Mouse (Mus musculus) kidney, embryonic 14.5 days (tissue): ENCODE measurements around the gene Dis3l2. TPM values are rescaled to one million over a fixed set of nuclear protein-coding genes. Genes with fewer than 3 reads are reported as not detected.

Experiments
- ATAC-seq: fragments of 200-750 bp; cut with Nextera tagmentation; 2 replicates; pipeline ENCODE4 v1.8.0; 2017; ENCODE audit warnings: moderate number of reproducible peaks, mild to moderate bottlenecking, moderate TSS enrichment, moderate library complexity; ENCODE audit not compliant: low FRiP score, low TSS enrichment
- H3K27ac ChIP-seq: fragments of 300-500 bp; sonication (generic); 2 replicates; pipeline ENCODE4 v1.5.1; 2014; ENCODE audit warnings: low read depth, mild to moderate bottlenecking, low read length, moderate library complexity, mixed read lengths
- H3K27me3 ChIP-seq: fragments of 300-500 bp; sonication (generic); 2 replicates; pipeline ENCODE4 v1.6.1; 2014; ENCODE audit warnings: mild to moderate bottlenecking, low read length; ENCODE audit not compliant: control insufficient read depth, insufficient read depth
- H3K36me3 ChIP-seq: fragments of 300-500 bp; sonication (generic); 2 replicates; pipeline ENCODE4 v1.6.1; 2014; ENCODE audit warnings: low read length, mixed read lengths; ENCODE audit not compliant: control insufficient read depth, insufficient read depth
- H3K4me1 ChIP-seq: fragments of 300-500 bp; sonication (generic); 2 replicates; pipeline ENCODE4 v1.6.1; 2014; ENCODE audit warnings: low read length, mixed read lengths; ENCODE audit not compliant: control insufficient read depth, insufficient read depth
- H3K4me2 ChIP-seq: fragments of 300-500 bp; sonication (generic); replicated peaks from 2 replicates; pipeline ENCODE4 v1.6.1; 2014; ENCODE audit warnings: low read depth, mild to moderate bottlenecking, low read length
- H3K4me3 ChIP-seq: fragments of 300-500 bp; sonication (generic); 2 replicates; pipeline ENCODE4 v1.5.1; 2014; ENCODE audit warnings: mild to moderate bottlenecking, low read length
- H3K9ac ChIP-seq: fragments of 300-500 bp; sonication (generic); 2 replicates; pipeline ENCODE4 v1.6.1; 2014; ENCODE audit warnings: low read depth, mild to moderate bottlenecking, low read length, moderate library complexity
- H3K9me3 ChIP-seq: fragments of 300-500 bp; sonication (generic); 2 replicates; pipeline ENCODE4 v1.6.1; 2016; ENCODE audit warnings: low read length; ENCODE audit not compliant: control insufficient read depth
- WGBS: fragments of 180-500 bp; shearing (Covaris S2); extraction: QIAGEN DNeasy Blood & Tissue Kit; methylation state at CpG from one replicate; pipeline ENCODE4 v1.1.7; 2014; 5-methylcytosine and 5-hydroxymethylcytosine counted together
- polyA plus RNA-seq: library from polyadenylated mRNA; unstranded; fragments of >200 nt; fragmentation: Nextera tagmentation; extraction: Ambion mirVana; gene quantifications from 2 replicates; pipeline ENCODE4 v1.2.1, GENCODE M21; 2014

Gene Dis3l2
- polyA plus RNA-seq, 1 experiment from 2014 or later, result 32.1 TPM

GRCm38 (mm10) chr1:86968261-86968964 is 264.8 kb downstream of the Dis3l2 start:
- Histone ChIP-seq H3K4me1 (peaks cover 7% of the 10 kb centered on the region), H3K27me3 (no peaks in the 10 kb centered on the region), H3K4me3 (no peak overlapping the region), H3K4me2 (no peak overlapping the region), H3K27ac (no peak overlapping the region), H3K36me3 (no peaks in the 10 kb centered on the region), H3K9ac (no peak overlapping the region), H3K9me3 (no peaks in the 10 kb centered on the region)
- WGBS, result 44% methylated on average over 6 of the region's 6 CpGs
- ATAC-seq, result no peak

GRCm38 (mm10) chr1:86969173-86969725 is 265.6 kb downstream of the Dis3l2 start:
- 84% methylated on average over 11 of the region's 11 CpGs for WGBS
- Histone ChIP-seq H3K36me3 (no peaks in the 10 kb centered on the region), H3K4me3 (no peak overlapping the region), H3K27ac (no peak overlapping the region), H3K4me1 (peaks cover 3% of the 10 kb centered on the region; the same call in 1 of the 2 replicates), H3K9ac (no peak overlapping the region), H3K4me2 (no peak overlapping the region), H3K27me3 (no peaks in the 10 kb centered on the region), H3K9me3 (no peaks in the 10 kb centered on the region)
- no peak for ATAC-seq

GRCm38 (mm10) chr1:86972693-86973092 is 269.1 kb downstream of the Dis3l2 start:
- H3K27ac ChIP-seq, result no peak overlapping the region
- H3K9me3 ChIP-seq, result no peaks in the 10 kb centered on the region
- H3K4me2 ChIP-seq, result no peak overlapping the region
- H3K36me3 ChIP-seq, result no peaks in the 10 kb centered on the region; the same call in 1 of the 2 replicates
- H3K4me1 ChIP-seq, result peaks cover 3% of the 10 kb centered on the region; the same call in 1 of the 2 replicates
- ATAC-seq, result no peak
- H3K4me3 ChIP-seq, result no peak overlapping the region
- H3K9ac ChIP-seq, result no peak overlapping the region
- WGBS, result 56% methylated on average over 1 of the region's 1 CpGs
- no peaks in the 10 kb centered on the region for H3K27me3 ChIP-seq

GRCm38 (mm10) chr1:86977018-86977417 is 273.4 kb downstream of the Dis3l2 start:
- ATAC-seq, result no peak
- no peak overlapping the region for H3K4me3 ChIP-seq

GRCm38 (mm10) chr1:86986372-86986771 is 282.8 kb downstream of the Dis3l2 start:
- Histone ChIP-seq H3K4me2 (no peak overlapping the region), H3K4me3 (no peak overlapping the region)

More at GRCm38 (mm10) chr1:86977018-86977417, 273.4 kb downstream of the Dis3l2 start:
- WGBS, result 84% methylated on average over 1 of the region's 1 CpGs
- Histone ChIP-seq H3K9me3 (no peaks in the 10 kb centered on the region), H3K36me3 (no peaks in the 10 kb centered on the region; the same call in 1 of the 2 replicates), H3K27ac (no peak overlapping the region), H3K27me3 (no peaks in the 10 kb centered on the region), H3K4me1 (no peaks in the 10 kb centered on the region), H3K4me2 (no peak overlapping the region), H3K9ac (no peak overlapping the region)

GRCm38 (mm10) chr1:86992849-86993248 is 289.2 kb downstream of the Dis3l2 start:
- no peak for ATAC-seq
- Histone ChIP-seq H3K4me3 (no peak overlapping the region), H3K4me2 (no peak overlapping the region), H3K9ac (no peak overlapping the region), H3K4me1 (no peaks in the 10 kb centered on the region), H3K27ac (no peak overlapping the region), H3K27me3 (no peaks in the 10 kb centered on the region), H3K36me3 (0 out of 2 replicates have a peak, but pooled peaks cover 3% of the 10 kb centered on the region), H3K9me3 (no peaks in the 10 kb centered on the region)
- WGBS, result 58% methylated on average over 5 of the region's 5 CpGs

More at GRCm38 (mm10) chr1:86986372-86986771, 282.8 kb downstream of the Dis3l2 start:
- H3K27me3 ChIP-seq, result no peaks in the 10 kb centered on the region
- no peak overlapping the region for H3K9ac ChIP-seq
- H3K4me1 ChIP-seq, result no peaks in the 10 kb centered on the region
- 0 out of 2 replicates have a peak, but pooled peaks cover 3% of the 10 kb centered on the region for H3K36me3 ChIP-seq
- ATAC-seq, result no peak
- no peak overlapping the region for H3K27ac ChIP-seq
- H3K9me3 ChIP-seq, result no peaks in the 10 kb centered on the region

GRCm38 (mm10) chr1:86994023-86994422 is 290.4 kb downstream of the Dis3l2 start:
- no peaks in the 10 kb centered on the region for H3K27me3 ChIP-seq
- 0 out of 2 replicates have a peak, but pooled peaks cover 3% of the 10 kb centered on the region for H3K36me3 ChIP-seq
- no peaks in the 10 kb centered on the region for H3K4me1 ChIP-seq
- no peak overlapping the region for H3K9ac ChIP-seq
- no peak overlapping the region for H3K4me3 ChIP-seq
- H3K27ac ChIP-seq, result no peak overlapping the region
- H3K9me3 ChIP-seq, result no peaks in the 10 kb centered on the region
- no peak overlapping the region for H3K4me2 ChIP-seq
- ATAC-seq, result no peak

GRCm38 (mm10) chr1:86998051-86998450 is 294.4 kb downstream of the Dis3l2 start:
- no peak overlapping the region for H3K9ac ChIP-seq
- H3K9me3 ChIP-seq, result no peaks in the 10 kb centered on the region
- no peaks in the 10 kb centered on the region for H3K36me3 ChIP-seq
- H3K27ac ChIP-seq, result no peak overlapping the region
- H3K4me3 ChIP-seq, result no peak overlapping the region
- H3K27me3 ChIP-seq, result no peaks in the 10 kb centered on the region
- H3K4me1 ChIP-seq, result no peaks in the 10 kb centered on the region
- ATAC-seq, result no peak
- no peak overlapping the region for H3K4me2 ChIP-seq
- 77% methylated on average over 2 of the region's 2 CpGs for WGBS

- Histone ChIP-seq H3K4me1 (0 out of 2 replicates have a peak, but pooled peaks cover 4% of the 10 kb centered on the region), H3K4me3 (no peak overlapping the region), H3K27ac (no peak overlapping the region), H3K36me3 (no peaks in the 10 kb centered on the region), H3K27me3 (no peaks in the 10 kb centered on the region), H3K9ac (no peak overlapping the region), H3K9me3 (no peaks in the 10 kb centered on the region), H3K4me2 (no peak overlapping the region)
- 79% methylated on average over 5 of the region's 5 CpGs for WGBS
- ATAC-seq, result no peak
Observed at GRCm38 (mm10) chr1:87001365-87001764, 297.8 kb downstream of the Dis3l2 start.
